23 mouse cellular contexts compared by ENCODE assay signal in genomic region chr5:122068563-122068962, GRCm38 (mm10). TPM values are rescaled to one million over a fixed set of nuclear protein-coding genes. Genes with fewer than 3 reads are reported as not detected.
A peak's percentile ranks its signal among the peaks of the same experiment; 100 is the strongest.
DNase-seq lines count a peak whose midpoint lies in the region; ATAC-seq and TF ChIP-seq lines count a peak whose summit lies in the region.
"Had no signal": no experiment of that assay in that cellular context is flagged by ENCODE, and none has a peak within 500 bp of the region (broad histone marks: within the 10 kb centered on the region; RNA-seq: fewer than 3 reads in every experiment).

No protein-coding gene starts in this region.

- peak overlapping the region; percentile 33; the same call in 1 of the 2 replicates for H3K9ac ChIP-seq in heart, embryonic 13.5 days
- no peak overlapping the region for H3K9ac ChIP-seq in heart, embryonic 11.5 days (ENCODE audit: low read depth, low read length)
- H3K9ac ChIP-seq: embryonic facial prominence, embryonic 15.5 days; heart, embryonic 12.5 days; hindbrain, embryonic 15.5 days had no signal

- no peak for TF ChIP-seq POLR2A in testis, adult 2 months (IDR thresholded peaks at IDR 0.05; ENCODE audit: control insufficient read depth, low read depth, low read length)

- WGBS in heart, embryonic 13.5 days, result 63% methylated on average over 13 of the region's 13 CpGs
- WGBS in heart, embryonic 11.5 days (ENCODE audit: insufficient replicate concordance), result 69% methylated on average over 13 of the region's 13 CpGs

- no peak overlapping the region for H3K4me3 ChIP-seq in heart, embryonic 13.5 days
- no peak overlapping the region for H3K4me3 ChIP-seq in heart, embryonic 11.5 days (ENCODE audit: low read depth, low read length)
- H3K4me3 ChIP-seq in testis, adult 2 months (ENCODE audit: control insufficient read depth, low read depth, low read length), result no peak overlapping the region
- H3K4me3 ChIP-seq: embryonic facial prominence, embryonic 15.5 days; erythroblast, embryonic 14.5 days; forebrain, embryonic 10.5 days; gastrocnemius, adult 2 months; heart, embryonic 12.5 days; hindbrain, embryonic 15.5 days had no signal

- H3K27me3 ChIP-seq in heart, embryonic 13.5 days (replicated peaks), result no peaks in the 10 kb centered on the region
- H3K27me3 ChIP-seq in heart, embryonic 11.5 days (ENCODE audit: control insufficient read depth, insufficient read depth, low read length), result peaks cover 2% of the 10 kb centered on the region; the same call in 1 of the 2 replicates
- H3K27me3 ChIP-seq in testis, adult 2 months (ENCODE audit: control insufficient read depth, insufficient read depth, low read length), result no peaks in the 10 kb centered on the region
- H3K27me3 ChIP-seq: embryonic facial prominence, embryonic 15.5 days; heart, embryonic 12.5 days; hindbrain, embryonic 15.5 days had no signal

- no peak for TF ChIP-seq CTCF in testis, adult 2 months (IDR thresholded peaks at IDR 0.05; ENCODE audit: control insufficient read depth, insufficient read depth, insufficient replicate concordance, low read depth, low read length)

- no peak for ATAC-seq in heart, embryonic 13.5 days (ENCODE audit: extremely low read depth, insufficient number of reproducible peaks, low FRiP score, low TSS enrichment)
- no peak for ATAC-seq in heart, embryonic 11.5 days (replicated peaks; ENCODE audit: insufficient number of reproducible peaks, low FRiP score, low TSS enrichment)
- ATAC-seq: forebrain, embryonic 16.5 days; intestine, postnatal 0 days had no signal

- H3K4me1 ChIP-seq in heart, embryonic 13.5 days, result peaks cover 42% of the 10 kb centered on the region
- peaks cover 14% of the 10 kb centered on the region for H3K4me1 ChIP-seq in heart, embryonic 11.5 days (ENCODE audit: control insufficient read depth, insufficient read depth, low read length)
- peaks cover 21% of the 10 kb centered on the region for H3K4me1 ChIP-seq in testis, adult 2 months (ENCODE audit: control insufficient read depth, insufficient read depth, low read length)
- H3K4me1 ChIP-seq: embryonic facial prominence, embryonic 15.5 days; forebrain, embryonic 10.5 days; hindbrain, embryonic 15.5 days had no signal

- no peaks in the 10 kb centered on the region for H3K36me3 ChIP-seq in heart, embryonic 13.5 days
- no peaks in the 10 kb centered on the region for H3K36me3 ChIP-seq in heart, embryonic 11.5 days (ENCODE audit: control insufficient read depth, insufficient read depth, low read length)
- no peaks in the 10 kb centered on the region for H3K36me3 ChIP-seq in testis, adult 2 months (ENCODE audit: control insufficient read depth, insufficient read depth, low read length)
- H3K36me3 ChIP-seq: embryonic facial prominence, embryonic 15.5 days; forebrain, embryonic 10.5 days; heart, embryonic 12.5 days; hindbrain, embryonic 15.5 days had no signal

- DNase-seq in testis, postnatal 14 days (ENCODE audit: low spot score), result no peak
- DNase-seq in brain, adult 2 months (ENCODE audit: low read depth, low spot score), result peak; percentile 48
- no peak for DNase-seq in spleen, adult 18-20 months
- DNase-seq: adrenal gland, adult 2 months; adrenal gland, postnatal 25 days; cerebellum, adult 2 months; cerebellum, postnatal 10 days; embryo, embryonic 11 days; gastrocnemius, adult 2 months; gastrocnemius, postnatal 36 days; heart, adult 11 months; heart, postnatal 14 days; kidney, adult 8-10 months had no signal

- peaks cover 4% of the 10 kb centered on the region; the same call in 1 of the 2 replicates for H3K9me3 ChIP-seq in heart, embryonic 13.5 days
- H3K9me3 ChIP-seq in heart, embryonic 11.5 days (replicated peaks; ENCODE audit: control insufficient read depth, low read length), result no peaks in the 10 kb centered on the region
- H3K9me3 ChIP-seq: embryonic facial prominence, embryonic 15.5 days; forebrain, embryonic 10.5 days; heart, embryonic 12.5 days; hindbrain, embryonic 15.5 days had no signal

- no peak overlapping the region for H3K4me2 ChIP-seq in heart, embryonic 13.5 days
- H3K4me2 ChIP-seq in heart, embryonic 11.5 days, result no peak overlapping the region
- H3K4me2 ChIP-seq: embryonic facial prominence, embryonic 15.5 days; heart, embryonic 12.5 days; hindbrain, embryonic 15.5 days had no signal

- H3K27ac ChIP-seq in heart, embryonic 13.5 days (replicated peaks), result no peak overlapping the region
- H3K27ac ChIP-seq in heart, embryonic 11.5 days (ENCODE audit: low read depth, low read length), result no peak overlapping the region
- 0 out of 2 replicates have a peak overlapping the region, but pooled peaks have one; percentile 1 for H3K27ac ChIP-seq in testis, adult 2 months (ENCODE audit: control insufficient read depth, insufficient read depth, low read depth, low read length)
- H3K27ac ChIP-seq: embryonic facial prominence, embryonic 15.5 days; forebrain, embryonic 10.5 days; gastrocnemius, adult 2 months; hindbrain, embryonic 15.5 days had no signal

RNA-seq across cellular contexts. Expression of gene Cux2, which starts 18.7 kb away (rescaled TPM):
- 4.5 and 4.8 TPM in 2 replicates for polyA plus RNA-seq in heart, embryonic 13.5 days (2015; fragmentation: Nextera tagmentation; extraction: Ambion mirVana)
- 4.7 and 7.1 TPM in 2 replicates for polyA plus RNA-seq in heart, embryonic 11.5 days (2014; fragmentation: Nextera tagmentation; extraction: Ambion mirVana)
- polyA plus RNA-seq in testis, adult 2 months (2012; rRNA removed), result 7.5 and 9.1 TPM in 2 replicates

RNA-seq across cellular contexts. Expression of gene Myl2, which starts 32.2 kb away (rescaled TPM):
- polyA plus RNA-seq in heart, embryonic 13.5 days (2015; fragmentation: Nextera tagmentation; extraction: Ambion mirVana), result 7,724 and 9,145 TPM in 2 replicates
- 6,790 and 6,847 TPM in 2 replicates for polyA plus RNA-seq in heart, embryonic 11.5 days (2014; fragmentation: Nextera tagmentation; extraction: Ambion mirVana)
- 1.4 and 1.5 TPM in 2 replicates for polyA plus RNA-seq in testis, adult 2 months (2012; rRNA removed)
- polyA plus RNA-seq: adrenal gland, adult 2 months; erythroblast, embryonic 14.5 days; forebrain, embryonic 10.5 days; intestine, postnatal 0 days had no signal

Comparison
In these comparisons a context has a peak if more than half of its experiments do, and no peak if none do; other contexts are left out.
1. RNA of gene Myl2, which starts 32.2 kb away (polyA plus RNA-seq): 7,724 to 9,145 TPM in heart, embryonic 13.5 days and 6,790 to 6,847 TPM in heart, embryonic 11.5 days; 1.4 to 1.5 TPM in testis, adult 2 months; every median in the first group is over 1,000 times any median in the second.